Mouse (Mus musculus) heart, embryonic 16.5 days (tissue): ENCODE measurements around the gene Trip11. TPM values are rescaled to one million over a fixed set of nuclear protein-coding genes. Genes with fewer than 3 reads are reported as not detected.

Experiments used
- ATAC-seq: fragments of 200-750 bp; cut with Nextera tagmentation; replicated peaks from 2 replicates; pipeline ENCODE4 v1.8.0; 2017; ENCODE audit warnings: moderate number of reproducible peaks; ENCODE audit not compliant: insufficient read depth, low FRiP score; ENCODE audit errors: extremely low read depth
- H3K27ac ChIP-seq: fragments of 300-500 bp; sonication (generic); 2 replicates; pipeline ENCODE4 v1.5.1; 2014; ENCODE audit warnings: mild to moderate bottlenecking, low read length, control low read depth, moderate library complexity
- H3K27me3 ChIP-seq: fragments of 300-500 bp; sonication (generic); 2 replicates; pipeline ENCODE4 v1.6.1; 2014; ENCODE audit warnings: low read length, mixed read lengths; ENCODE audit not compliant: control insufficient read depth, insufficient read depth
- H3K36me3 ChIP-seq: fragments of 300-500 bp; sonication (generic); 2 replicates; pipeline ENCODE4 v1.6.1; 2014; ENCODE audit not compliant: control insufficient read depth, insufficient read depth
- H3K4me1 ChIP-seq: fragments of 300-500 bp; sonication (generic); 2 replicates; pipeline ENCODE4 v1.6.1; 2014; ENCODE audit warnings: low read length, mixed read lengths; ENCODE audit not compliant: control insufficient read depth, insufficient read depth
- H3K4me2 ChIP-seq: fragments of 300-500 bp; sonication (generic); 2 replicates; pipeline ENCODE4 v1.6.1; 2014; ENCODE audit warnings: low read depth, mild to moderate bottlenecking, control low read depth, low read length
- H3K4me3 ChIP-seq: fragments of 300-500 bp; sonication (generic); 2 replicates; pipeline ENCODE4 v1.5.1; 2014; ENCODE audit warnings: mild to moderate bottlenecking, control low read depth, low read length
- H3K9ac ChIP-seq: fragments of 300-500 bp; sonication (generic); 2 replicates; pipeline ENCODE4 v1.6.1; 2014; ENCODE audit warnings: low read length, control low read depth
- H3K9me3 ChIP-seq: fragments of 300-500 bp; sonication (generic); replicated peaks from 2 replicates; pipeline ENCODE4 v1.6.1; 2016; ENCODE audit warnings: low read length; ENCODE audit not compliant: control insufficient read depth
- WGBS: fragments of 180-500 bp; shearing (Covaris S2); extraction: QIAGEN DNeasy Blood & Tissue Kit; methylation state at CpG from one replicate; pipeline ENCODE4 v1.1.7; 2014; 5-methylcytosine and 5-hydroxymethylcytosine counted together
- polyA plus RNA-seq: library from polyadenylated mRNA; unstranded; fragments of >200 nt; fragmentation: Nextera tagmentation; extraction: Ambion mirVana; gene quantifications from 2 replicates; pipeline ENCODE4 v1.2.1, GENCODE M21; 2015

The Trip11 gene
- polyA plus RNA-seq, 1 experiment from 2014 or later = 19.8 TPM

DNA sequence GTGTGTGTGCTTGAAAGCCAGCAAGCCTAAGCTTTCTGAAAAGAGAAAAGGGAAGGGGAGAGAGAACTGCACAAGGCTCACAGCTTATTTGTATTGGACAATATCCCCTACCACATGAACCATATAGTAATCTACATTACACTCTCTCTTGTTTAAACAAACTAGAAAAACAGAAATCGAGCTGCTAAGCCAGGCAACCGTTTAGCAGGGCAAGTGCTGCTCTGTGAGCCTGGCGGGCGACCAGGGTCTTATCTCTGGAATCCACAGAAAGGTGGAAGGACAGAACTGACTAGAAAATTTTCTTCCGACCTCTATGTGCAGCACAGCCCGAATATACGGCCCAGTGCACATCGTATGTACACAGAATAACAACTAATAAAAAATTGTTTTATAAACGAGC, 61.8 kb downstream of the Trip11 start:
- 32% methylated on average over 9 of the region's 9 CpGs for WGBS
- no peak overlapping the region; the same call in 1 of the 2 replicates for H3K9ac ChIP-seq
- H3K27ac ChIP-seq = peak overlapping the region; percentile 38
- H3K4me2 ChIP-seq = 0 out of 2 replicates have a peak overlapping the region, but pooled peaks have one; percentile 17
- H3K36me3 ChIP-seq = peaks cover 8% of the 10 kb centered on the region; the same call in 1 of the 2 replicates
- H3K4me3 ChIP-seq = no peak overlapping the region
- H3K27me3 ChIP-seq = no peaks in the 10 kb centered on the region
- 0 out of 2 replicates have a peak, but pooled peaks have one; percentile 28 for ATAC-seq
- no peaks in the 10 kb centered on the region for H3K9me3 ChIP-seq
- peaks cover 14% of the 10 kb centered on the region for H3K4me1 ChIP-seq

DNA sequence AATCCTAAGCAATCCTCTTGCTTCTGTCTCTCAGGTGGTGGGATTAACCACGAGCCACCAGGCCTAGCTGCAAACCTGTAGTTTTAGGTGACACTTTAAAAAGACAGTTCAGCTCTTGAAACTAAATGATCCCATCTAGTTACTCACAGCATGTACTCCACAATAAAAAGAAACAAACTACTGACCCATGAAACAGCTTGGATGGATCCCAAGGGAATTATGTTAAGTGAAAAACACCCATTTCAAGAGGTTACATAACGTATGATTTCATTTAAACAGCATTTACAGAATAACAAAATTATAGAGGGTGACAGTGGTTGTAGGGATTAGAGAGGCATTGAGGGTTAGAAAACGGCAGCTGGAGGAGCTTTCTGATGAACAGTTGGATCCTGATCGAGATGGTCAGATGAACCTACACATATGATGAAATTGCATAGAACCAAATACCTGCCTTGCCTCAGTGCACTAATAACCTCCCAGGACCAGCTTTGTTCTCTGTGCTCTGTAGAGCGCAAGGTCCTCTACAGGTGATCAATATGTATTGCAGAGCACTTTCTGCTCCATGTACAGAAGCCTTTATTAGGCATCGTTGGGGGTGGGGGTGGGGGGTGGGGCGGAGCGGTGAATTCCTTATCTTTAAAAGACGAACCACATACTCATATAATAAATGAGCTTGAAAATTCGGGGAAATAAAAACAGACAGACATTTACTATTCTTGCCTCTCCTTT, 76.4 kb downstream of the Trip11 start:
- H3K27me3 ChIP-seq = no peaks in the 10 kb centered on the region
- peaks cover 20% of the 10 kb centered on the region for H3K36me3 ChIP-seq
- no peak overlapping the region for H3K4me3 ChIP-seq
- WGBS = 86% methylated on average over 10 of the region's 10 CpGs
- H3K27ac ChIP-seq = no peak overlapping the region
- no peaks in the 10 kb centered on the region for H3K4me1 ChIP-seq
- no peak overlapping the region for H3K4me2 ChIP-seq
- no peak for ATAC-seq
- no peaks in the 10 kb centered on the region for H3K9me3 ChIP-seq
- H3K9ac ChIP-seq = no peak overlapping the region

DNA sequence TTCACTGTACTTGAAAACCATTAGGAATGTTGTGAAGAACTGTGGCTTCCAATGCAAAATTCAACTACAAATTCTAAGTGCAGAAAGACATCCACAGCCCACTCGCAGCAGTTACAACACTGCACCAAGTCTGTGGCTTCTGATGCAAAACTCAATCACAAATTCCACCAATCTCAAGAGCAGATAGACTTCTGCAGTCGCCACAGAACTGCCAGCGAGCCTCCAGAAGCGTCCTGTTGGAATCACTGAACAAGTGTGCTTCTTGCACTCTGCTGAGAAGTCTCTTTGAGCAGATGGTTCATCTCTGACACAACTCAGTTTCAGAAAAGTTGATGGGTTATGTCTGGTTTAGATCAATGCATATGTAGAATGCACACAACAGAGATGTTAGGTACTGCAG, 78.4 kb downstream of the Trip11 start:
- H3K9ac ChIP-seq = no peak overlapping the region
- no peak for ATAC-seq
- H3K27me3 ChIP-seq = no peaks in the 10 kb centered on the region
- no peak overlapping the region for H3K4me2 ChIP-seq
- peaks cover 20% of the 10 kb centered on the region for H3K36me3 ChIP-seq
- no peaks in the 10 kb centered on the region for H3K9me3 ChIP-seq
- H3K4me3 ChIP-seq = no peak overlapping the region
- H3K27ac ChIP-seq = no peak overlapping the region
- WGBS = 83% methylated on average over 4 of the region's 4 CpGs
- peaks cover 6% of the 10 kb centered on the region; the same call in 1 of the 2 replicates for H3K4me1 ChIP-seq

DNA sequence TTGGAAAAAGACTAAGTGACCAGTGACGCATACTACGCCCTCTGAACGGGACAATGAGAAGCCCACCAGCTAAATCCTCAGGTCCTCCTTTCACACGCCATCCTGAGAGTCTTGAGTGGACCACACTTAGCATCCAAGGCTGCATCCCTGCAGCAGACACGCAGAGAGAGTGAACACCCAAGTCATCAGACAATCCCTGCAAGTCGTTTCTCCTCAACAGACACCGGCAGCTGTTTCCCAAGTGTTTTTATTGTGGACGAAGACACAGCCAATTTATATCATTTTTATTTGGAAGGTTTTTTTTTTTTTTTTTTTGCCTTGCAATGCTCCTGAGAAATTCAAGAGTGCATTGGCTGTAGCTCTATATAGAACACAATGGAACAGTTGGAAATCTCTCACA, 79.3 kb downstream of the Trip11 start:
- no peaks in the 10 kb centered on the region for H3K27me3 ChIP-seq
- ATAC-seq = no peak
- H3K4me2 ChIP-seq = no peak overlapping the region
- peaks cover 6% of the 10 kb centered on the region; the same call in 1 of the 2 replicates for H3K4me1 ChIP-seq
- H3K9me3 ChIP-seq = no peaks in the 10 kb centered on the region
- no peak overlapping the region for H3K9ac ChIP-seq
- no peak overlapping the region for H3K27ac ChIP-seq
- no peak overlapping the region for H3K4me3 ChIP-seq
- 90% methylated on average over 8 of the region's 8 CpGs for WGBS
- peaks cover 19% of the 10 kb centered on the region for H3K36me3 ChIP-seq

DNA sequence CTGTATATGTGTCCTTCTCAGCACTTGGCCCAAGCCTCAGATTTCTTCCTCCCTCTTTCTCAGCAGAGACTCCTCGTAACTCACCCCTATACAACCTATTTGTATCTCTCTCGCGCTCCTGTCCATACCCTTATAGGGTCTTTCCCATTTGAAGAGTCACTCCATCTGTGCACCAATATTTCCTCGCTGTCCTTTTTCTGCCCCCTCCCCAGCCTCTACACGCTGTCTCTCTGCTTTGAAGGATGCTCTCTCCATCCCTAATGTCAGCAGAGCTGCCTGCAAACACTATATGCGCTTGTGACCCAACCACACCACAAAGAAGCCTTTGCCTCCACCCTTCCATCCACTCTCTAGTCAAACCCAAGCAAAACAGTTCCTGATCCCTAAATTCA, 80.0 kb downstream of the Trip11 start:
- Histone ChIP-seq H3K9ac (no peak overlapping the region), H3K4me3 (no peak overlapping the region), H3K9me3 (no peaks in the 10 kb centered on the region), H3K27me3 (no peaks in the 10 kb centered on the region), H3K4me2 (no peak overlapping the region), H3K27ac (no peak overlapping the region), H3K36me3 (peaks cover 14% of the 10 kb centered on the region), H3K4me1 (peaks cover 6% of the 10 kb centered on the region; the same call in 1 of the 2 replicates)
- no peak for ATAC-seq
- WGBS = 92% methylated on average over 6 of the region's 6 CpGs

DNA sequence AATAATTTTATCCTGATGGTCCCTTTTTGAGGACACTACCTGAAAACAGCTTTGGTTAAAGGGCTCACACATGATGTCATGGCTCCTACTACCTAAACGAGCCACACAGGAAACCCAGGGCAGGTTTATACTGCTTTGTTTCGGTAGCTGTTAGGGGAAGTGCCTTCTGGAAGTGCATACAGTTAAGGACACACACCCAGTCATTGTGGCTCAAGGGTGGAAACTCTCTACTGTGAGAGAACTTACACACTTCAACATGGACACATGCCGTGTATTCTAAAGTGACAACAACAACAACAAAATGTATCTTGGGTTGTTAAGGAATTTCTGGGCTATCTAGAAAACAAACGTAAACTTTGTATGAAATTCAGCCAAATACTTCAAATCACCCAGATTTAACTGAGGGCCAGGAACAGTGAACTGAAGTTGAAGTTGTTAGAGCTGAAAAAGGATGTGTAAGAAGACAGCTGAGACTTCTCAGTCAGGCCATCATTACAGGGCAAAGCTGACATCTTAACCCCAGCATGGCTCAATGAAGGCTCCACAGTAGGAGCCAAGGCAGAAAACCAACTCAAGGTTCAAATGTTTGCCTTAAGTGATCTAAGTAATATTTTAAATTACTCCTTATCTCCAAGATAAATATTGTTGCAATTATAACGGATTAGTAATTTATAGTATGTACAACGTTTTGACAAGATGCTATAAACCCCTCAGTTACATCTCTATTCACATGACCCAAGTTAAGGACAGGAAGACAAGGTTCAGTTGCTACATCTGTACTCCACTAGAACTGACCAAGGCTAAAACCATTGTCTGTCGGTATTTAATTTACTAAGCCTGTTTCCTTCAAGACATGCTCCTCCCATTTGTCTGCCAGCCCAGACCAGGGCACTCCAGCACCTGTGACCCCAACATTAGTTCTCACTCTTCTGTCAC, 80.6 kb downstream of the Trip11 start:
- ATAC-seq = no peak
- Histone ChIP-seq H3K9me3 (no peaks in the 10 kb centered on the region), H3K4me1 (peaks cover 6% of the 10 kb centered on the region; the same call in 1 of the 2 replicates), H3K9ac (no peak overlapping the region), H3K27me3 (no peaks in the 10 kb centered on the region), H3K4me3 (no peak overlapping the region), H3K4me2 (no peak overlapping the region), H3K27ac (no peak overlapping the region), H3K36me3 (peaks cover 12% of the 10 kb centered on the region)
- 67% methylated on average over 7 of the region's 7 CpGs for WGBS

DNA sequence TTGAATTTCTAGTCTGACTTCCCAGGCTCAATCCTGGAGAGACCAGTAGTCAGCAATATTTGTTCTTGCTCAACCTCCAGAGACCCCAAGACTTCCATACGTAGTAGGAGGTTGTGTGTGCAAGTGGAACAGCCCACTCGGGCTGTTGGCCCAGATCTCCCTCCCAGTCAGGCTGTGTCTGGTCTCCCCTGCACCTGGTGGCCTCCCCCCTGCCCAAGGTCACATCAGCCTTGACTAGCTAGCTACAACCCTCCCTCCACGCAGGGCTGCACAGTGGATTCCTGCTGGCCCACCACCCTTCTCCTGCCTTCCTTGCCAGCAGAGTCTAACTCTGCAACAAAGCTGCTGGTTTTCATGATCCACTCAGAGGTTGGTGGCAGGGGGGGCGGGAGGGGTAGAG, 81.8 kb downstream of the Trip11 start:
- H3K36me3 ChIP-seq = peaks cover 7% of the 10 kb centered on the region; the same call in 1 of the 2 replicates
- H3K9me3 ChIP-seq = no peaks in the 10 kb centered on the region
- H3K9ac ChIP-seq = no peak overlapping the region
- no peak overlapping the region for H3K4me3 ChIP-seq
- no peak overlapping the region for H3K4me2 ChIP-seq
- no peak overlapping the region for H3K27ac ChIP-seq
- no peak for ATAC-seq
- 61% methylated on average over 4 of the region's 4 CpGs for WGBS
- peaks cover 6% of the 10 kb centered on the region; the same call in 1 of the 2 replicates for H3K4me1 ChIP-seq
- no peaks in the 10 kb centered on the region for H3K27me3 ChIP-seq

DNA sequence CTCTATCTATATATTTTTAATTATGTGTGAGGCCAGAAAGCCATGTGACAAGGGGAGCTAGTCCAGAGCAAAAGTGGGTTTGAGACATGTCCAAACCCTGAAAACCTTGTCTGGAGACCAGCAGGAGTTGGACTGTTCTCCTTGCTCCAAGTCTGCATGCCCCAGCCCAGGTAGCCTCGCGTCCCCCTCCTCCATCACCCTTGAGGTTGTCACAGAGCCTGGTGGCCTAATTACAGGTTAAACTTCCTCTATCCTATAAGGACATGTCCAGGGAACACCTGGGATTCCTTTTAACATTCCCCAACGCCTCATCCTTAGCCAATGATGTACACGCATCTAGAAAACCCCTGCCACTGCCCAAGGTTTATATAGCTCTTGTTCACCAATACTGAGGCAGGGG, 89.9 kb downstream of the Trip11 start:
- H3K27ac ChIP-seq = no peak overlapping the region
- WGBS = 89% methylated on average over 4 of the region's 4 CpGs
- no peak overlapping the region for H3K4me3 ChIP-seq
- H3K9me3 ChIP-seq = no peaks in the 10 kb centered on the region
- H3K4me1 ChIP-seq = peaks cover 11% of the 10 kb centered on the region
- no peak overlapping the region for H3K4me2 ChIP-seq
- H3K27me3 ChIP-seq = peaks cover 5% of the 10 kb centered on the region
- no peak for ATAC-seq
- no peak overlapping the region for H3K9ac ChIP-seq
- H3K36me3 ChIP-seq = no peaks in the 10 kb centered on the region

DNA sequence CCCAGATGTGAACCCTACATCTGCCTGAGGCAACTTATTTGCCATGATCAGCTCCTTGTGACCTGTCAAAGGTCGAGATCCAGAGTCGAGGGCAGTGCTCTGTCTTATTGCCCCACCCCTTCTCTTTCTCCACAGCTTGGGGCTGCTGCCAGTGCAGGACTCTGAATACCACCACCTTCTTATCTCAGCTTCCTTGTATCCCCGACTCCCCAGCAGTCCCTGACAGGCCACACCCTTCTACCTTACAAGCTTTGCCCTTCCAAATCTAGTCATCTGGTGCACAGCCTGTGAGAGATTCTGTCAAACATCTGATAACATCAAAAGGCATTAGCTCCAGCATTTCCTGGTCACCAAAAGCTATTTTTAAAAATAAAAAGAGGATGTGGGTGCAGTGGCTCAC, 91.5 kb downstream of the Trip11 start:
- no peaks in the 10 kb centered on the region for H3K9me3 ChIP-seq
- H3K4me1 ChIP-seq = peaks cover 11% of the 10 kb centered on the region
- H3K4me2 ChIP-seq = no peak overlapping the region
- no peak overlapping the region for H3K27ac ChIP-seq
- ATAC-seq = no peak
- 8% methylated on average over 3 of the region's 3 CpGs for WGBS
- no peak overlapping the region for H3K4me3 ChIP-seq
- no peaks in the 10 kb centered on the region for H3K36me3 ChIP-seq
- H3K27me3 ChIP-seq = peaks cover 7% of the 10 kb centered on the region
- no peak overlapping the region for H3K9ac ChIP-seq
